15 mouse cellular contexts compared by ENCODE assay signal in genomic region chr14:31872130-31872529, GRCm38 (mm10). TPM values are rescaled to one million over a fixed set of nuclear protein-coding genes. Genes with fewer than 3 reads are reported as not detected.
A peak's percentile ranks its signal among the peaks of the same experiment; 100 is the strongest.
DNase-seq lines count a peak whose midpoint lies in the region; ATAC-seq and TF ChIP-seq lines count a peak whose summit lies in the region.
"Had no signal": no experiment of that assay in that cellular context is flagged by ENCODE, and none has a peak within 500 bp of the region (broad histone marks: within the 10 kb centered on the region; RNA-seq: fewer than 3 reads in every experiment).

No protein-coding gene starts in this region.

- H3K36me3 ChIP-seq in kidney, embryonic 14.5 days (ENCODE audit: control insufficient read depth, insufficient read depth, low read length), result no peaks in the 10 kb centered on the region
- H3K36me3 ChIP-seq in heart, embryonic 10.5 days, result no peaks in the 10 kb centered on the region
- H3K36me3 ChIP-seq in thymus, adult 2 months (ENCODE audit: control insufficient read depth, insufficient read depth, low read length), result no peaks in the 10 kb centered on the region
- H3K36me3 ChIP-seq in embryonic facial prominence, embryonic 10.5 days (replicated peaks), result no peaks in the 10 kb centered on the region
- H3K36me3 ChIP-seq: G1E; neural tube, embryonic 15.5 days had no signal

- H3K9ac ChIP-seq in kidney, embryonic 14.5 days (ENCODE audit: low read depth, low read length), result no peak overlapping the region
- H3K9ac ChIP-seq: liver, embryonic 14.5 days; neural tube, embryonic 15.5 days had no signal

- peak; percentile 17 for DNase-seq in kidney, adult 18-20 months
- DNase-seq in gastrocnemius, adult 18-20 months (ENCODE audit: low spot score), result peak; percentile 82
- DNase-seq in heart, embryonic 10.5 days (ENCODE audit: low spot score), result no peak
- DNase-seq in heart, postnatal 4 days, result peak; percentile 11
- DNase-seq in thymus, adult 2 months, result no peak
- DNase-seq in thymus, postnatal 25 days, result no peak
- no peak for DNase-seq in embryonic facial prominence, embryonic 10.5 days (ENCODE audit: low spot score)
- DNase-seq: B cell, adult 2 months; cerebellum, postnatal 14 days; lung, postnatal 4 days had no signal

- no peak for TF ChIP-seq CTCF in thymus, adult 2 months (IDR thresholded peaks at IDR 0.05; ENCODE audit: borderline replicate concordance, control insufficient read depth, extremely low read depth, insufficient read depth, low read length, poor library complexity)

- peaks cover 2% of the 10 kb centered on the region; the same call in 1 of the 2 replicates for H3K9me3 ChIP-seq in kidney, embryonic 14.5 days (ENCODE audit: control insufficient read depth, low read length)
- H3K9me3 ChIP-seq in heart, embryonic 10.5 days, result no peaks in the 10 kb centered on the region
- H3K9me3 ChIP-seq in embryonic facial prominence, embryonic 10.5 days, result peaks cover 2% of the 10 kb centered on the region; the same call in 1 of the 2 replicates
- H3K9me3 ChIP-seq: G1E had no signal

- no peak overlapping the region for H3K27ac ChIP-seq in kidney, embryonic 14.5 days (ENCODE audit: low read depth, low read length)
- H3K27ac ChIP-seq in heart, embryonic 10.5 days, result peak overlapping the region; percentile 70; the same call in 1 of the 2 replicates
- no peak overlapping the region for H3K27ac ChIP-seq in thymus, adult 2 months (ENCODE audit: control insufficient read depth, insufficient read depth, low read length)
- H3K27ac ChIP-seq in embryonic facial prominence, embryonic 10.5 days (replicated peaks), result no peak overlapping the region
- H3K27ac ChIP-seq: hindbrain, postnatal 0 days; liver, embryonic 14.5 days; neural tube, embryonic 15.5 days had no signal

- TF ChIP-seq POLR2A in thymus, adult 2 months (IDR thresholded peaks at IDR 0.05; ENCODE audit: control insufficient read depth, extremely low read depth, insufficient read depth, low read length, poor library complexity), result no peak

- no peak overlapping the region for H3K4me2 ChIP-seq in kidney, embryonic 14.5 days (replicated peaks; ENCODE audit: low read depth, low read length)
- H3K4me2 ChIP-seq: neural tube, embryonic 15.5 days had no signal

- ATAC-seq in kidney, embryonic 14.5 days (ENCODE audit: low FRiP score, low TSS enrichment), result no peak
- ATAC-seq: hindbrain, postnatal 0 days had no signal

- H3K4me3 ChIP-seq in kidney, embryonic 14.5 days (ENCODE audit: low read length), result no peak overlapping the region
- H3K4me3 ChIP-seq in heart, embryonic 10.5 days, result no peak overlapping the region
- no peak overlapping the region for H3K4me3 ChIP-seq in thymus, adult 2 months (ENCODE audit: control insufficient read depth, insufficient read depth, low read length)
- no peak overlapping the region for H3K4me3 ChIP-seq in embryonic facial prominence, embryonic 10.5 days
- H3K4me3 ChIP-seq: neural tube, embryonic 15.5 days had no signal

- H3K27me3 ChIP-seq in kidney, embryonic 14.5 days (ENCODE audit: control insufficient read depth, insufficient read depth, low read length), result no peaks in the 10 kb centered on the region
- no peaks in the 10 kb centered on the region for H3K27me3 ChIP-seq in heart, embryonic 10.5 days (ENCODE audit: insufficient read depth, poor library complexity, severe bottlenecking)
- no peaks in the 10 kb centered on the region; the same call in 1 of the 2 replicates for H3K27me3 ChIP-seq in thymus, adult 2 months (ENCODE audit: control insufficient read depth, insufficient read depth, low read length)
- H3K27me3 ChIP-seq in embryonic facial prominence, embryonic 10.5 days (replicated peaks; ENCODE audit: low read depth, poor library complexity, severe bottlenecking), result no peaks in the 10 kb centered on the region
- H3K27me3 ChIP-seq: neural tube, embryonic 15.5 days had no signal

- 63% methylated on average over 5 of the region's 5 CpGs for WGBS in kidney, embryonic 14.5 days
- WGBS in heart, embryonic 10.5 days, result 55% methylated on average over 5 of the region's 5 CpGs
- WGBS in thymus, adult 2 months, result 90% methylated on average over 5 of the region's 5 CpGs
- WGBS in embryonic facial prominence, embryonic 10.5 days, result 80% methylated on average over 5 of the region's 5 CpGs

- H3K4me1 ChIP-seq in kidney, embryonic 14.5 days (ENCODE audit: control insufficient read depth, insufficient read depth, low read length), result no peaks in the 10 kb centered on the region
- H3K4me1 ChIP-seq in heart, embryonic 10.5 days, result peaks cover 13% of the 10 kb centered on the region
- no peaks in the 10 kb centered on the region for H3K4me1 ChIP-seq in thymus, adult 2 months (replicated peaks; ENCODE audit: control insufficient read depth, insufficient read depth, low read length)
- no peaks in the 10 kb centered on the region for H3K4me1 ChIP-seq in embryonic facial prominence, embryonic 10.5 days
- H3K4me1 ChIP-seq: neural tube, embryonic 15.5 days had no signal

RNA-seq across cellular contexts. Expression of gene Ankrd28, which starts 41.7 kb away (rescaled TPM):
- 5.9 and 11.0 TPM in 2 replicates for polyA plus RNA-seq in kidney, embryonic 14.5 days (2014; fragmentation: Nextera tagmentation; extraction: Ambion mirVana)
- total RNA-seq in gastrocnemius, adult 18-20 months (2021), result 10 to 100 TPM; 44.7 to 55.8 TPM
- 7.1 and 7.3 TPM in 2 replicates for polyA plus RNA-seq in heart, embryonic 10.5 days (2016; fragmentation: Nextera tagmentation; extraction: Ambion mirVana)
- total RNA-seq in heart, postnatal 4 days (2021), result 10 to 100 TPM; 48.8 to 52.3 TPM
- polyA plus RNA-seq in thymus, adult 2 months (2012; rRNA removed), result 18.2 and 20.0 TPM in 2 replicates
- 9.5 and 10.7 TPM in 2 replicates for polyA plus RNA-seq in embryonic facial prominence, embryonic 10.5 days (2016; fragmentation: Nextera tagmentation; extraction: Ambion mirVana)

Comparison
In these comparisons a context has a peak if more than half of its experiments do, and no peak if none do; other contexts are left out.
1. DNase-seq: peak in kidney, adult 18-20 months (single experiment), gastrocnemius, adult 18-20 months (single experiment) and heart, postnatal 4 days (single experiment); none in heart, embryonic 10.5 days (single experiment), thymus, adult 2 months (single experiment), thymus, postnatal 25 days (single experiment) and embryonic facial prominence, embryonic 10.5 days (single experiment).